Mouse (Mus musculus): Measurements from ENCODE around the gene Zfp449.

- no peak for TF ChIP-seq CTCF (IDR thresholded peaks at IDR 0.05)
- no peak for TF ChIP-seq POLR2A (IDR thresholded peaks at IDR 0.05; ENCODE audit: insufficient read depth, low read depth, low read length)
- TF ChIP-seq EP300 (IDR thresholded peaks at IDR 0.05; ENCODE audit: insufficient read depth, low read depth, low read length): no peak
Measured at GRCm38 (mm10) chrX:56384142-56384541, 37.9 kb downstream of the Zfp449 start.

Measured in heart, adult 2 months (tissue).